Mouse (Mus musculus): ENCODE results near the gene Thbs2.

GRCm38 (mm10) chr17:14721325-14721724 lies 27.3 kb upstream of the Thbs2 start:
- TF ChIP-seq CTCF (conservative IDR thresholded peaks at IDR 0.05; ENCODE audit: insufficient read depth, insufficient read length, low read depth, low read length) (no peak), POLR2A (IDR thresholded peaks at IDR 0.05; ENCODE audit: low read depth, low read length) (no peak)

Data from kidney, adult 2 months (tissue).